Mouse (Mus musculus): Measurements from ENCODE around the gene Tprg. TPM values are rescaled to one million over a fixed set of nuclear protein-coding genes. Genes with fewer than 3 reads are reported as not detected.

Tprg gene
- polyA plus RNA-seq, 1 experiment from 2014 or later: 0.22 TPM

- H3K36me3 ChIP-seq (ENCODE audit: control insufficient read depth, insufficient read depth, low read length): no peaks in the 10 kb centered on the region
- no peaks in the 10 kb centered on the region for H3K4me1 ChIP-seq (replicated peaks; ENCODE audit: control insufficient read depth, insufficient read depth, low read length)
- no peak overlapping the region for H3K27ac ChIP-seq (ENCODE audit: low read depth)
- H3K9ac ChIP-seq (ENCODE audit: low read length): no peak overlapping the region
- no peaks in the 10 kb centered on the region for H3K9me3 ChIP-seq (ENCODE audit: control insufficient read depth, low read length)
- no peak overlapping the region for H3K4me2 ChIP-seq (ENCODE audit: low read length)
- DNase-seq (ENCODE audit: low spot score) (no peak), ATAC-seq (replicated peaks; ENCODE audit: low FRiP score, low TSS enrichment, low read depth) (no peak)
- WGBS: 77% methylated on average over 1 of the region's 1 CpGs
- H3K27me3 ChIP-seq (replicated peaks; ENCODE audit: control insufficient read depth, insufficient read depth, low read length): no peaks in the 10 kb centered on the region
- no peak overlapping the region for H3K4me3 ChIP-seq (ENCODE audit: low read depth, low read length)
Observed at GRCm38 (mm10) chr16:25298204-25298603, 11.6 kb downstream of the Tprg start.

GRCm38 (mm10) chr16:25302616-25303015 lies 16.0 kb downstream of the Tprg start:
- H3K4me1 ChIP-seq (replicated peaks; ENCODE audit: control insufficient read depth, insufficient read depth, low read length): no peaks in the 10 kb centered on the region
- ATAC-seq (replicated peaks; ENCODE audit: low FRiP score, low TSS enrichment, low read depth) (no peak), DNase-seq (ENCODE audit: low spot score) (no peak)
- no peak overlapping the region for H3K4me2 ChIP-seq (ENCODE audit: low read length)
- no peaks in the 10 kb centered on the region for H3K27me3 ChIP-seq (replicated peaks; ENCODE audit: control insufficient read depth, insufficient read depth, low read length)
- H3K4me3 ChIP-seq (ENCODE audit: low read depth, low read length): no peak overlapping the region
- no peak overlapping the region for H3K27ac ChIP-seq (ENCODE audit: low read depth)
- no peaks in the 10 kb centered on the region for H3K36me3 ChIP-seq (ENCODE audit: control insufficient read depth, insufficient read depth, low read length)
- no peaks in the 10 kb centered on the region for H3K9me3 ChIP-seq (ENCODE audit: control insufficient read depth, low read length)
- no peak overlapping the region for H3K9ac ChIP-seq (ENCODE audit: low read length)
- WGBS: 89% methylated on average over 4 of the region's 4 CpGs

DNA sequence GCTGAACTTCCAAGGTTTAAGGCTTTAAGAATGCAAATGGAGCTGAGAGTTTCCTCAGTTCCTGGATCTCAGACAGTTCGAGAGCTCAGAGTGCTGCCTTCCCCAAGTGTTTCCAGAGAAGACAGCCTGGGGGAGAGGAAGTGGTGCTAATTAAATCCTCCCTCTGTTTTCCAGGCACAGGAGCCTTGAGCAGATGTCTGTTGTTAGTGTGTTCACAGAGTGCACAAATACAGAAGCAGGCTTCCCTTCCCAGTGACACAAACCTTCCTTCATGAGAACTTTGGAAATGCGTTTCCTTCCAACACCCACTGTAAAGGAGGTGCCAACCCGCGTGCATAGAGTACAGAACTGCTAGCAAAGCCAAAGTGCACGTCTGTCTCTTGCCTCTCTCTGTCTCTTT lies 27.4 kb downstream of the Tprg start:
- Histone ChIP-seq H3K9me3 (ENCODE audit: control insufficient read depth, low read length) (no peaks in the 10 kb centered on the region), H3K27me3 (replicated peaks; ENCODE audit: control insufficient read depth, insufficient read depth, low read length) (no peaks in the 10 kb centered on the region), H3K4me1 (replicated peaks; ENCODE audit: control insufficient read depth, insufficient read depth, low read length) (no peaks in the 10 kb centered on the region), H3K36me3 (ENCODE audit: control insufficient read depth, insufficient read depth, low read length) (no peaks in the 10 kb centered on the region), H3K9ac (ENCODE audit: low read length) (no peak overlapping the region), H3K27ac (ENCODE audit: low read depth) (no peak overlapping the region), H3K4me2 (ENCODE audit: low read length) (no peak overlapping the region), H3K4me3 (ENCODE audit: low read depth, low read length) (no peak overlapping the region)
- ATAC-seq (replicated peaks; ENCODE audit: low FRiP score, low TSS enrichment, low read depth) (no peak), DNase-seq (ENCODE audit: low spot score) (no peak)
- WGBS: 66% methylated on average over 5 of the region's 5 CpGs

- Histone ChIP-seq H3K9ac (ENCODE audit: low read length) (no peak overlapping the region), H3K4me3 (ENCODE audit: low read depth, low read length) (no peak overlapping the region), H3K27me3 (replicated peaks; ENCODE audit: control insufficient read depth, insufficient read depth, low read length) (no peaks in the 10 kb centered on the region), H3K27ac (ENCODE audit: low read depth) (no peak overlapping the region), H3K9me3 (ENCODE audit: control insufficient read depth, low read length) (no peaks in the 10 kb centered on the region), H3K36me3 (ENCODE audit: control insufficient read depth, insufficient read depth, low read length) (no peaks in the 10 kb centered on the region), H3K4me2 (ENCODE audit: low read length) (no peak overlapping the region), H3K4me1 (replicated peaks; ENCODE audit: control insufficient read depth, insufficient read depth, low read length) (no peaks in the 10 kb centered on the region)
- no peak for ATAC-seq (replicated peaks; ENCODE audit: low FRiP score, low TSS enrichment, low read depth)
- 44% methylated on average over 3 of the region's 3 CpGs for WGBS
- no peak for DNase-seq (ENCODE audit: low spot score)
Observed at GRCm38 (mm10) chr16:25315090-25315489, 28.5 kb downstream of the Tprg start.

GRCm38 (mm10) chr16:25325631-25326238 lies 39.1 kb downstream of the Tprg start:
- 82% methylated on average over 2 of the region's 2 CpGs for WGBS
- ATAC-seq (replicated peaks; ENCODE audit: low FRiP score, low TSS enrichment, low read depth): no peak
- Histone ChIP-seq H3K36me3 (ENCODE audit: control insufficient read depth, insufficient read depth, low read length) (no peaks in the 10 kb centered on the region), H3K27me3 (replicated peaks; ENCODE audit: control insufficient read depth, insufficient read depth, low read length) (no peaks in the 10 kb centered on the region), H3K4me1 (replicated peaks; ENCODE audit: control insufficient read depth, insufficient read depth, low read length) (no peaks in the 10 kb centered on the region), H3K9me3 (ENCODE audit: control insufficient read depth, low read length) (no peaks in the 10 kb centered on the region), H3K4me3 (ENCODE audit: low read depth, low read length) (no peak overlapping the region), H3K4me2 (ENCODE audit: low read length) (no peak overlapping the region), H3K27ac (ENCODE audit: low read depth) (no peak overlapping the region), H3K9ac (ENCODE audit: low read length) (no peak overlapping the region)
- DNase-seq (ENCODE audit: low spot score): no peak

- DNase-seq (ENCODE audit: low spot score) (no peak), ATAC-seq (replicated peaks; ENCODE audit: low FRiP score, low TSS enrichment, low read depth) (no peak)
- H3K9me3 ChIP-seq (ENCODE audit: control insufficient read depth, low read length): no peaks in the 10 kb centered on the region
- H3K27ac ChIP-seq (ENCODE audit: low read depth): no peak overlapping the region
- H3K36me3 ChIP-seq (ENCODE audit: control insufficient read depth, insufficient read depth, low read length): no peaks in the 10 kb centered on the region
- no peak overlapping the region for H3K9ac ChIP-seq (ENCODE audit: low read length)
- H3K4me2 ChIP-seq (ENCODE audit: low read length): no peak overlapping the region
- 81% methylated on average over 10 of the region's 10 CpGs for WGBS
- H3K27me3 ChIP-seq (replicated peaks; ENCODE audit: control insufficient read depth, insufficient read depth, low read length): no peaks in the 10 kb centered on the region
- no peak overlapping the region for H3K4me3 ChIP-seq (ENCODE audit: low read depth, low read length)
- H3K4me1 ChIP-seq (replicated peaks; ENCODE audit: control insufficient read depth, insufficient read depth, low read length): no peaks in the 10 kb centered on the region
Observed at GRCm38 (mm10) chr16:25333279-25334219, 46.9 kb downstream of the Tprg start.

- Histone ChIP-seq H3K4me1 (replicated peaks; ENCODE audit: control insufficient read depth, insufficient read depth, low read length) (no peaks in the 10 kb centered on the region), H3K9ac (ENCODE audit: low read length) (no peak overlapping the region), H3K9me3 (ENCODE audit: control insufficient read depth, low read length) (no peaks in the 10 kb centered on the region), H3K4me2 (ENCODE audit: low read length) (no peak overlapping the region), H3K36me3 (ENCODE audit: control insufficient read depth, insufficient read depth, low read length) (no peaks in the 10 kb centered on the region), H3K4me3 (ENCODE audit: low read depth, low read length) (no peak overlapping the region), H3K27me3 (replicated peaks; ENCODE audit: control insufficient read depth, insufficient read depth, low read length) (no peaks in the 10 kb centered on the region), H3K27ac (ENCODE audit: low read depth) (no peak overlapping the region)
- ATAC-seq (replicated peaks; ENCODE audit: low FRiP score, low TSS enrichment, low read depth) (no peak), DNase-seq (ENCODE audit: low spot score) (no peak)
- WGBS: 59% methylated on average over 4 of the region's 4 CpGs
Observed at GRCm38 (mm10) chr16:25335058-25335703, 48.6 kb downstream of the Tprg start.

- Histone ChIP-seq H3K4me1 (replicated peaks; ENCODE audit: control insufficient read depth, insufficient read depth, low read length) (no peaks in the 10 kb centered on the region), H3K4me2 (ENCODE audit: low read length) (no peak overlapping the region), H3K4me3 (ENCODE audit: low read depth, low read length) (no peak overlapping the region), H3K36me3 (ENCODE audit: control insufficient read depth, insufficient read depth, low read length) (no peaks in the 10 kb centered on the region), H3K9ac (ENCODE audit: low read length) (no peak overlapping the region), H3K9me3 (ENCODE audit: control insufficient read depth, low read length) (no peaks in the 10 kb centered on the region), H3K27ac (ENCODE audit: low read depth) (no peak overlapping the region), H3K27me3 (replicated peaks; ENCODE audit: control insufficient read depth, insufficient read depth, low read length) (no peaks in the 10 kb centered on the region)
- 4% methylated on average over 3 of the region's 3 CpGs for WGBS
- no peak for ATAC-seq (replicated peaks; ENCODE audit: low FRiP score, low TSS enrichment, low read depth)
- DNase-seq (ENCODE audit: low spot score): peak; percentile 83
Observed at GRCm38 (mm10) chr16:25349626-25350025, 63.0 kb downstream of the Tprg start.

Data from intestine, embryonic 14.5 days (tissue).